In genomic region chr10:72383351-72383750, GRCm38 (mm10) we compare ENCODE assay signal across 26 mouse cellular contexts.
"Had no signal": no experiment of that assay in that cellular context is flagged by ENCODE, and none has a peak within 500 bp of the region (broad histone marks: within the 10 kb centered on the region; RNA-seq: fewer than 3 reads in every experiment).

No protein-coding gene starts in this region.

- H3K27me3 ChIP-seq: heart, embryonic 13.5 days; heart, embryonic 15.5 days; hindbrain, embryonic 12.5 days; intestine, embryonic 15.5 days; limb, embryonic 12.5 days; liver, embryonic 13.5 days; liver, embryonic 15.5 days had no signal

- ATAC-seq: hindbrain, embryonic 16.5 days; inflammation-experienced regulatory T-cells, adult 6 months; intestine, embryonic 15.5 days; intestine, postnatal 0 days; liver, postnatal 0 days had no signal

- H3K36me3 ChIP-seq: heart, embryonic 13.5 days; heart, embryonic 15.5 days; hindbrain, embryonic 10.5 days; hindbrain, embryonic 12.5 days; intestine, embryonic 15.5 days; limb, embryonic 10.5 days; limb, embryonic 12.5 days; liver, embryonic 13.5 days; liver, embryonic 15.5 days had no signal

- H3K4me3 ChIP-seq: gastrocnemius, adult 2 months; heart, adult 2 months; heart, embryonic 13.5 days; heart, embryonic 15.5 days; hindbrain, embryonic 10.5 days; hindbrain, embryonic 12.5 days; intestine, embryonic 15.5 days; layer of hippocampus, adult 2 months; left cerebral cortex, adult 2 months; limb, embryonic 10.5 days; limb, embryonic 12.5 days; liver, embryonic 13.5 days; liver, embryonic 15.5 days had no signal

- H3K9ac ChIP-seq: heart, embryonic 13.5 days; heart, embryonic 15.5 days; hindbrain, embryonic 12.5 days; hindbrain, embryonic 14.5 days; intestine, embryonic 15.5 days; limb, embryonic 12.5 days; liver, embryonic 13.5 days; liver, embryonic 15.5 days; liver, postnatal 0 days had no signal

- H3K9me3 ChIP-seq: heart, embryonic 13.5 days; heart, embryonic 15.5 days; hindbrain, embryonic 10.5 days; hindbrain, embryonic 12.5 days; intestine, embryonic 15.5 days; limb, embryonic 10.5 days; limb, embryonic 12.5 days; liver, embryonic 15.5 days had no signal

- DNase-seq: gastrocnemius, adult 2 months; gastrocnemius, postnatal 10 days; gastrocnemius, postnatal 25 days; heart, adult 2 months; heart, postnatal 4 days; kidney, adult 9 months; kidney, postnatal 25 days; liver; liver, embryonic 13.5 days; liver, postnatal 0 days had no signal

- H3K27ac ChIP-seq: gastrocnemius, adult 2 months; heart, adult 2 months; heart, embryonic 13.5 days; heart, embryonic 15.5 days; hindbrain, embryonic 10.5 days; hindbrain, embryonic 12.5 days; hindbrain, embryonic 14.5 days; intestine, embryonic 15.5 days; layer of hippocampus, adult 2 months; left cerebral cortex, adult 2 months; limb, embryonic 10.5 days; limb, embryonic 12.5 days; liver, embryonic 13.5 days; liver, embryonic 15.5 days had no signal

- H3K4me1 ChIP-seq: heart, embryonic 13.5 days; heart, embryonic 15.5 days; hindbrain, embryonic 10.5 days; hindbrain, embryonic 12.5 days; intestine, embryonic 15.5 days; limb, embryonic 10.5 days; limb, embryonic 12.5 days; liver, embryonic 13.5 days; liver, embryonic 15.5 days had no signal

- H3K4me2 ChIP-seq: heart, embryonic 11.5 days; heart, embryonic 13.5 days; heart, embryonic 15.5 days; hindbrain, embryonic 12.5 days; hindbrain, embryonic 14.5 days; intestine, embryonic 15.5 days; limb, embryonic 12.5 days; liver, embryonic 11.5 days; liver, embryonic 13.5 days; liver, embryonic 15.5 days had no signal
